Mouse (Mus musculus): ENCODE measurements around the gene Tbx15. TPM values are rescaled to one million over a fixed set of nuclear protein-coding genes. Genes with fewer than 3 reads are reported as not detected.

The Tbx15 gene
- polyA plus RNA-seq, 1 experiment from 2014 or later: 0.33 TPM

- H3K36me3 ChIP-seq: no peaks in the 10 kb centered on the region
- H3K4me3 ChIP-seq (replicated peaks): no peak overlapping the region
- peaks cover 87% of the 10 kb centered on the region for H3K27me3 ChIP-seq (replicated peaks)
- 11% methylated on average over 6 of the region's 6 CpGs for WGBS
- H3K9ac ChIP-seq: no peak overlapping the region
- H3K27ac ChIP-seq: no peak overlapping the region
- H3K4me1 ChIP-seq: no peaks in the 10 kb centered on the region
- no peaks in the 10 kb centered on the region for H3K9me3 ChIP-seq
- no peak for ATAC-seq (ENCODE audit: insufficient read depth, low FRiP score, low read depth)
- H3K4me2 ChIP-seq: no peak overlapping the region
Measured at GRCm38 (mm10) chr3:99259741-99260270, 19.6 kb downstream of the Tbx15 start.

- Histone ChIP-seq H3K9ac (no peak overlapping the region), H3K4me3 (replicated peaks) (no peak overlapping the region), H3K27me3 (replicated peaks) (peaks cover 86% of the 10 kb centered on the region), H3K4me1 (no peaks in the 10 kb centered on the region), H3K9me3 (no peaks in the 10 kb centered on the region), H3K4me2 (no peak overlapping the region), H3K36me3 (no peaks in the 10 kb centered on the region), H3K27ac (no peak overlapping the region)
- ATAC-seq (ENCODE audit: insufficient read depth, low FRiP score, low read depth): no peak
- WGBS: 35% methylated on average over 2 of the region's 2 CpGs
Measured at GRCm38 (mm10) chr3:99260395-99260794, 20.2 kb downstream of the Tbx15 start.

GRCm38 (mm10) chr3:99261371-99261791, 21.2 kb downstream of the Tbx15 start:
- 2% methylated on average over 18 of the region's 18 CpGs for WGBS
- H3K27ac ChIP-seq: no peak overlapping the region
- H3K36me3 ChIP-seq: no peaks in the 10 kb centered on the region
- no peaks in the 10 kb centered on the region for H3K4me1 ChIP-seq
- H3K9ac ChIP-seq: no peak overlapping the region
- H3K9me3 ChIP-seq: no peaks in the 10 kb centered on the region
- ATAC-seq (ENCODE audit: insufficient read depth, low FRiP score, low read depth): no peak
- H3K4me2 ChIP-seq: no peak overlapping the region
- H3K4me3 ChIP-seq (replicated peaks): no peak overlapping the region
- peaks cover 77% of the 10 kb centered on the region for H3K27me3 ChIP-seq (replicated peaks)

- no peaks in the 10 kb centered on the region for H3K4me1 ChIP-seq
- no peaks in the 10 kb centered on the region for H3K9me3 ChIP-seq
- no peak overlapping the region for H3K27ac ChIP-seq
- 8% methylated on average over 2 of the region's 2 CpGs for WGBS
- peaks cover 71% of the 10 kb centered on the region for H3K27me3 ChIP-seq (replicated peaks)
- no peak overlapping the region for H3K9ac ChIP-seq
- no peaks in the 10 kb centered on the region for H3K36me3 ChIP-seq
- H3K4me2 ChIP-seq: no peak overlapping the region
- no peak for ATAC-seq (ENCODE audit: insufficient read depth, low FRiP score, low read depth)
- no peak overlapping the region for H3K4me3 ChIP-seq (replicated peaks)
Measured at GRCm38 (mm10) chr3:99261986-99262385, 21.8 kb downstream of the Tbx15 start.

- ATAC-seq (ENCODE audit: insufficient read depth, low FRiP score, low read depth): no peak
- Histone ChIP-seq H3K27me3 (replicated peaks) (peaks cover 56% of the 10 kb centered on the region), H3K4me2 (no peak overlapping the region), H3K36me3 (no peaks in the 10 kb centered on the region), H3K4me1 (no peaks in the 10 kb centered on the region), H3K9ac (no peak overlapping the region), H3K4me3 (replicated peaks) (no peak overlapping the region), H3K9me3 (no peaks in the 10 kb centered on the region), H3K27ac (no peak overlapping the region)
- 17% methylated on average over 9 of the region's 9 CpGs for WGBS
Measured at GRCm38 (mm10) chr3:99263471-99263903, 23.3 kb downstream of the Tbx15 start.

- no peak for ATAC-seq (ENCODE audit: insufficient read depth, low FRiP score, low read depth)
Measured at GRCm38 (mm10) chr3:99264695-99265094, 24.5 kb downstream of the Tbx15 start.

GRCm38 (mm10) chr3:99266752-99267303, 26.6 kb downstream of the Tbx15 start:
- H3K27ac ChIP-seq: no peak overlapping the region
- no peak overlapping the region for H3K4me2 ChIP-seq
- no peaks in the 10 kb centered on the region for H3K4me1 ChIP-seq
- no peak for ATAC-seq (ENCODE audit: insufficient read depth, low FRiP score, low read depth)
- WGBS: 48% methylated on average over 10 of the region's 10 CpGs
- peaks cover 31% of the 10 kb centered on the region for H3K27me3 ChIP-seq (replicated peaks)
- H3K9me3 ChIP-seq: no peaks in the 10 kb centered on the region
- no peak overlapping the region for H3K9ac ChIP-seq
- H3K4me3 ChIP-seq (replicated peaks): no peak overlapping the region
- no peaks in the 10 kb centered on the region for H3K36me3 ChIP-seq

More at GRCm38 (mm10) chr3:99264695-99265094, 24.5 kb downstream of the Tbx15 start:
- H3K27ac ChIP-seq: no peak overlapping the region
- H3K4me2 ChIP-seq: no peak overlapping the region
- peaks cover 49% of the 10 kb centered on the region for H3K27me3 ChIP-seq (replicated peaks)
- H3K36me3 ChIP-seq: no peaks in the 10 kb centered on the region
- no peak overlapping the region for H3K9ac ChIP-seq
- WGBS: 23% methylated on average over 7 of the region's 7 CpGs
- H3K4me3 ChIP-seq (replicated peaks): no peak overlapping the region
- no peaks in the 10 kb centered on the region for H3K4me1 ChIP-seq
- no peaks in the 10 kb centered on the region for H3K9me3 ChIP-seq

GRCm38 (mm10) chr3:99277973-99278580, 37.9 kb downstream of the Tbx15 start:
- H3K27ac ChIP-seq: no peak overlapping the region
- 59% methylated on average over 12 of the region's 12 CpGs for WGBS
- no peaks in the 10 kb centered on the region for H3K27me3 ChIP-seq (replicated peaks)
- H3K4me2 ChIP-seq: no peak overlapping the region
- H3K4me1 ChIP-seq: no peaks in the 10 kb centered on the region
- H3K4me3 ChIP-seq (replicated peaks): no peak overlapping the region
- H3K9me3 ChIP-seq: no peaks in the 10 kb centered on the region
- H3K36me3 ChIP-seq: no peaks in the 10 kb centered on the region
- no peak for ATAC-seq (ENCODE audit: insufficient read depth, low FRiP score, low read depth)
- H3K9ac ChIP-seq: no peak overlapping the region

GRCm38 (mm10) chr3:99279718-99280117, 39.5 kb downstream of the Tbx15 start:
- Histone ChIP-seq H3K27ac (no peak overlapping the region), H3K9ac (no peak overlapping the region), H3K27me3 (replicated peaks) (no peaks in the 10 kb centered on the region), H3K36me3 (no peaks in the 10 kb centered on the region), H3K9me3 (no peaks in the 10 kb centered on the region), H3K4me2 (no peak overlapping the region), H3K4me3 (replicated peaks) (no peak overlapping the region), H3K4me1 (no peaks in the 10 kb centered on the region)
- WGBS: 67% methylated on average over 3 of the region's 3 CpGs
- no peak for ATAC-seq (ENCODE audit: insufficient read depth, low FRiP score, low read depth)

- 58% methylated on average over 4 of the region's 4 CpGs for WGBS
- H3K4me1 ChIP-seq: no peaks in the 10 kb centered on the region
- no peak overlapping the region for H3K27ac ChIP-seq
- no peaks in the 10 kb centered on the region for H3K36me3 ChIP-seq
- H3K9ac ChIP-seq: no peak overlapping the region
- no peaks in the 10 kb centered on the region for H3K27me3 ChIP-seq (replicated peaks)
- H3K9me3 ChIP-seq: no peaks in the 10 kb centered on the region
- no peak overlapping the region for H3K4me3 ChIP-seq (replicated peaks)
- no peak for ATAC-seq (ENCODE audit: insufficient read depth, low FRiP score, low read depth)
- H3K4me2 ChIP-seq: no peak overlapping the region
Measured at GRCm38 (mm10) chr3:99281453-99281852, 41.3 kb downstream of the Tbx15 start.

GRCm38 (mm10) chr3:99288302-99288701, 48.1 kb downstream of the Tbx15 start:
- H3K9me3 ChIP-seq: no peaks in the 10 kb centered on the region
- WGBS: 52% methylated on average over 2 of the region's 2 CpGs
- no peaks in the 10 kb centered on the region for H3K27me3 ChIP-seq (replicated peaks)
- no peak for ATAC-seq (ENCODE audit: insufficient read depth, low FRiP score, low read depth)
- H3K4me1 ChIP-seq: no peaks in the 10 kb centered on the region
- no peak overlapping the region for H3K9ac ChIP-seq
- no peak overlapping the region for H3K4me2 ChIP-seq
- no peaks in the 10 kb centered on the region for H3K36me3 ChIP-seq
- no peak overlapping the region for H3K27ac ChIP-seq
- no peak overlapping the region for H3K4me3 ChIP-seq (replicated peaks)

GRCm38 (mm10) chr3:99290064-99290702, 50.0 kb downstream of the Tbx15 start:
- ATAC-seq (ENCODE audit: insufficient read depth, low FRiP score, low read depth): peak; percentile 50; the same call in 1 of the 2 replicates
- WGBS: 38% methylated on average over 6 of the region's 6 CpGs
- H3K36me3 ChIP-seq: no peaks in the 10 kb centered on the region
- no peaks in the 10 kb centered on the region for H3K4me1 ChIP-seq
- no peak overlapping the region for H3K4me3 ChIP-seq (replicated peaks)
- no peak overlapping the region for H3K9ac ChIP-seq
- H3K27ac ChIP-seq: no peak overlapping the region
- H3K4me2 ChIP-seq: no peak overlapping the region
- H3K9me3 ChIP-seq: no peaks in the 10 kb centered on the region
- no peaks in the 10 kb centered on the region for H3K27me3 ChIP-seq (replicated peaks)

Data from stomach, embryonic 15.5 days (tissue).